Mouse (Mus musculus) embryo, embryonic 10.5 days (tissue): ENCODE results near the gene Mypop.

Source experiments
- DNase-seq: peaks from one replicate; pipeline ENCODE4 v3.0.0-alpha.2; 2015; ENCODE audit warnings: low spot score

Mypop gene

GRCm38 (mm10) chr7:18989995-18990394 lies 1.1 kb upstream of the Mypop start:
- no peak for DNase-seq

GRCm38 (mm10) chr7:18991660-18992293 lies 732 bp downstream of the Mypop start:
- DNase-seq, result no peak

- DNase-seq, result no peak
Observed at GRCm38 (mm10) chr7:18992294-18992675, 1.2 kb downstream of the Mypop start.

- no peak for DNase-seq
Observed at GRCm38 (mm10) chr7:18993036-18993435, 2.0 kb downstream of the Mypop start.

GRCm38 (mm10) chr7:18998835-18999234 lies 7.8 kb downstream of the Mypop start:
- DNase-seq, result no peak

- DNase-seq, result no peak
Observed at GRCm38 (mm10) chr7:19000421-19000820, 9.4 kb downstream of the Mypop start.

GRCm38 (mm10) chr7:19001066-19001806 lies 10.2 kb downstream of the Mypop start:
- DNase-seq, result peak; percentile 65

GRCm38 (mm10) chr7:19001807-19002085 lies 10.7 kb downstream of the Mypop start:
- DNase-seq, result no peak

- no peak for DNase-seq
Observed at GRCm38 (mm10) chr7:19002115-19002514, 11.1 kb downstream of the Mypop start.

- peak; percentile 95 for DNase-seq
Observed at GRCm38 (mm10) chr7:19002848-19003498, 11.9 kb downstream of the Mypop start.

GRCm38 (mm10) chr7:19003902-19004630 lies 13.0 kb downstream of the Mypop start, which contains the start of gene Irf2bp1:
Gene Irf2bp1 (plus strand): TSS chr7:19004044.
- peak; percentile 98 for DNase-seq

- no peak for DNase-seq
Observed at GRCm38 (mm10) chr7:19004631-19005079, 13.6 kb downstream of the Mypop start.

GRCm38 (mm10) chr7:19005417-19006121 lies 14.5 kb downstream of the Mypop start:
- no peak for DNase-seq

GRCm38 (mm10) chr7:19006476-19006875 lies 15.4 kb downstream of the Mypop start:
- peak; percentile 94 for DNase-seq

GRCm38 (mm10) chr7:19007026-19007977 lies 16.3 kb downstream of the Mypop start:
- no peak for DNase-seq

GRCm38 (mm10) chr7:19010581-19010980 lies 19.5 kb downstream of the Mypop start:
- DNase-seq, result no peak

- DNase-seq, result no peak
Observed at GRCm38 (mm10) chr7:19012025-19012621, 21.1 kb downstream of the Mypop start.

GRCm38 (mm10) chr7:19012882-19013281 lies 21.8 kb downstream of the Mypop start:
- no peak for DNase-seq

GRCm38 (mm10) chr7:19014452-19014851 lies 23.4 kb downstream of the Mypop start:
- no peak for DNase-seq

GRCm38 (mm10) chr7:19016042-19016441 lies 25.0 kb downstream of the Mypop start:
- DNase-seq, result no peak
